Mouse (Mus musculus) limb, embryonic 14.5 days (tissue): ENCODE results near the gene Aim2. TPM values are rescaled to one million over a fixed set of nuclear protein-coding genes. Genes with fewer than 3 reads are reported as not detected.

Experiments used
- ATAC-seq: fragments of 200-750 bp; cut with Nextera tagmentation; 2 replicates; pipeline ENCODE4 v1.8.0; 2017; ENCODE audit warnings: low read depth, moderate number of reproducible peaks, moderate TSS enrichment; ENCODE audit not compliant: low FRiP score
- DNase-seq: peaks from one replicate; pipeline ENCODE4 v3.0.0-alpha.2; 2015; ENCODE audit warnings: low spot score
- H3K27ac ChIP-seq: fragments of 300-500 bp; sonication (generic); replicated peaks from 2 replicates; pipeline ENCODE4 v1.5.1; 2014; ENCODE audit warnings: low read depth, mild to moderate bottlenecking, low read length, moderate library complexity, mixed read lengths
- H3K27me3 ChIP-seq: fragments of 300-500 bp; sonication (generic); 2 replicates; pipeline ENCODE4 v1.6.1; 2014; ENCODE audit warnings: low read length, mixed read lengths; ENCODE audit not compliant: control insufficient read depth, insufficient read depth
- H3K36me3 ChIP-seq: fragments of 300-500 bp; sonication (generic); 2 replicates; pipeline ENCODE4 v1.6.1; 2014; ENCODE audit warnings: mild to moderate bottlenecking, low read length, moderate library complexity, mixed read lengths; ENCODE audit not compliant: control insufficient read depth, insufficient read depth
- H3K4me1 ChIP-seq: fragments of 300-500 bp; sonication (generic); 2 replicates; pipeline ENCODE4 v1.6.1; 2014; ENCODE audit warnings: antibody characterized with exemption, low read length, mixed read lengths; ENCODE audit not compliant: control insufficient read depth, insufficient read depth
- H3K4me2 ChIP-seq: fragments of 300-500 bp; sonication (generic); replicated peaks from 2 replicates; pipeline ENCODE4 v1.6.1; 2014; ENCODE audit warnings: low read depth, mild to moderate bottlenecking, low read length, moderate library complexity; ENCODE audit not compliant: severe bottlenecking
- H3K4me3 ChIP-seq: fragments of 300-500 bp; sonication (generic); replicated peaks from 2 replicates; pipeline ENCODE4 v1.5.1; 2014; ENCODE audit warnings: low read length
- H3K9ac ChIP-seq: fragments of 300-500 bp; sonication (generic); 2 replicates; pipeline ENCODE4 v1.6.1; 2014; ENCODE audit warnings: mild to moderate bottlenecking, low read depth, low read length, moderate library complexity; ENCODE audit not compliant: severe bottlenecking
- H3K9me3 ChIP-seq: fragments of 300-500 bp; sonication (generic); 2 replicates; pipeline ENCODE4 v1.6.1; 2016; ENCODE audit warnings: low read length; ENCODE audit not compliant: control insufficient read depth
- POLR2A ChIP-seq: fragments of 200-500 bp; IDR thresholded peaks from 2 replicates; pipeline ENCODE4 v1.8.0; 2012; ENCODE audit warnings: inconsistent platforms, mild to moderate bottlenecking, moderate library complexity, borderline replicate concordance; ENCODE audit not compliant: insufficient read depth, insufficient read length; ENCODE audit errors: extremely low read depth
- WGBS: fragments of 180-500 bp; shearing (Covaris S2); extraction: QIAGEN DNeasy Blood & Tissue Kit; methylation state at CpG from one replicate; pipeline ENCODE4 v1.1.7; 2014; 5-methylcytosine and 5-hydroxymethylcytosine counted together
- polyA plus RNA-seq, 2 experiments: library from polyadenylated mRNA; depleted of rRNA in 1 of 2; stranded (reverse) in 1 of 2; unstranded in 1 of 2; fragments of >200 nt; fragmentation: Nextera tagmentation in 1 of 2; extraction: Ambion mirVana in 1 of 2; gene quantifications; 2 replicates each; pipeline versions ENCODE4 v1.2.1 to v1.2.3; 2012 to 2014

The Aim2 gene
- polyA plus RNA-seq, 2 experiments: 0.80 to 1.1 TPM

- H3K9ac ChIP-seq: no peak overlapping the region
- ATAC-seq (no peak), DNase-seq (no peak)
- H3K4me3 ChIP-seq: no peak overlapping the region
- 82% methylated on average over 8 of the region's 8 CpGs for WGBS
- H3K9me3 ChIP-seq: no peaks in the 10 kb centered on the region
- no peaks in the 10 kb centered on the region for H3K36me3 ChIP-seq
- no peaks in the 10 kb centered on the region for H3K27me3 ChIP-seq
- H3K27ac ChIP-seq: no peak overlapping the region
- H3K4me2 ChIP-seq: no peak overlapping the region
- no peaks in the 10 kb centered on the region for H3K4me1 ChIP-seq
- TF ChIP-seq POLR2A: no peak
Observed at GRCm38 (mm10) chr1:173321593-173322248, 29.0 kb upstream of the Aim2 start.

GRCm38 (mm10) chr1:173322249-173322627 is 28.4 kb upstream of the Aim2 start:
- 71% methylated on average over 6 of the region's 6 CpGs for WGBS
- Histone ChIP-seq H3K4me2 (no peak overlapping the region), H3K9ac (no peak overlapping the region), H3K36me3 (no peaks in the 10 kb centered on the region), H3K4me1 (no peaks in the 10 kb centered on the region), H3K27me3 (no peaks in the 10 kb centered on the region), H3K27ac (no peak overlapping the region), H3K4me3 (no peak overlapping the region), H3K9me3 (no peaks in the 10 kb centered on the region)
- TF ChIP-seq POLR2A: no peak
- no peak for ATAC-seq
- DNase-seq: no peak

GRCm38 (mm10) chr1:173323839-173324585 is 26.7 kb upstream of the Aim2 start:
- no peak overlapping the region for H3K4me3 ChIP-seq
- WGBS: 30% methylated on average over 5 of the region's 5 CpGs
- H3K4me1 ChIP-seq: no peaks in the 10 kb centered on the region
- no peak overlapping the region for H3K27ac ChIP-seq
- DNase-seq (no peak), ATAC-seq (no peak)
- H3K9me3 ChIP-seq: no peaks in the 10 kb centered on the region
- H3K4me2 ChIP-seq: no peak overlapping the region
- no peak for TF ChIP-seq POLR2A
- no peaks in the 10 kb centered on the region for H3K27me3 ChIP-seq
- H3K9ac ChIP-seq: no peak overlapping the region
- H3K36me3 ChIP-seq: no peaks in the 10 kb centered on the region

GRCm38 (mm10) chr1:173324961-173325360 is 25.7 kb upstream of the Aim2 start:
- WGBS: 50% methylated on average over 4 of the region's 4 CpGs
- no peak for DNase-seq
- no peak overlapping the region for H3K4me2 ChIP-seq
- H3K27ac ChIP-seq: no peak overlapping the region
- no peaks in the 10 kb centered on the region for H3K4me1 ChIP-seq
- no peak for ATAC-seq
- no peaks in the 10 kb centered on the region for H3K36me3 ChIP-seq
- TF ChIP-seq POLR2A: no peak
- H3K9ac ChIP-seq: no peak overlapping the region
- H3K4me3 ChIP-seq: no peak overlapping the region
- no peaks in the 10 kb centered on the region for H3K27me3 ChIP-seq
- H3K9me3 ChIP-seq: no peaks in the 10 kb centered on the region

- Histone ChIP-seq H3K27ac (no peak overlapping the region), H3K4me3 (no peak overlapping the region), H3K4me2 (no peak overlapping the region), H3K9me3 (no peaks in the 10 kb centered on the region), H3K9ac (no peak overlapping the region), H3K36me3 (no peaks in the 10 kb centered on the region), H3K4me1 (no peaks in the 10 kb centered on the region), H3K27me3 (no peaks in the 10 kb centered on the region)
- WGBS: 87% methylated on average over 1 of the region's 1 CpGs
- no peak for TF ChIP-seq POLR2A
- no peak for DNase-seq
- ATAC-seq: no peak
Observed at GRCm38 (mm10) chr1:173325395-173325794, 25.3 kb upstream of the Aim2 start.
